Mouse (Mus musculus) lung, embryonic 14.5 days (tissue): Measurements from ENCODE around the gene Eif5a2. TPM values are rescaled to one million over a fixed set of nuclear protein-coding genes. Genes with fewer than 3 reads are reported as not detected.
"Not testable (repeated sequence)": the region's sequence is repeated elsewhere in the genome, so short reads cannot be mapped to it uniquely, and the experiment has no call there.

Experiments used
- ATAC-seq: fragments of 200-750 bp; cut with Nextera tagmentation; 2 replicates; pipeline ENCODE4 v1.8.0; 2017; ENCODE audit warnings: mild to moderate bottlenecking, moderate TSS enrichment, moderate library complexity; ENCODE audit not compliant: insufficient read depth
- DNase-seq: peaks from one replicate; pipeline ENCODE4 v3.0.0-alpha.2; 2015
- H3K27ac ChIP-seq: fragments of 300-500 bp; sonication (generic); 2 replicates; pipeline ENCODE4 v1.5.1; 2014; ENCODE audit warnings: low read depth, mild to moderate bottlenecking, moderate library complexity
- H3K27me3 ChIP-seq: fragments of 300-500 bp; sonication (generic); 2 replicates; pipeline ENCODE4 v1.6.1; 2014; ENCODE audit warnings: low read length, control low read depth; ENCODE audit not compliant: insufficient read depth
- H3K36me3 ChIP-seq: fragments of 300-500 bp; sonication (generic); 2 replicates; pipeline ENCODE4 v1.6.1; 2014; ENCODE audit warnings: control low read depth; ENCODE audit not compliant: insufficient read depth
- H3K4me1 ChIP-seq: fragments of 300-500 bp; sonication (generic); 2 replicates; pipeline ENCODE4 v1.6.1; 2014; ENCODE audit warnings: antibody characterized with exemption, control low read depth; ENCODE audit not compliant: insufficient read depth
- H3K4me2 ChIP-seq: fragments of 300-500 bp; sonication (generic); 2 replicates; pipeline ENCODE4 v1.6.1; 2014; ENCODE audit warnings: mild to moderate bottlenecking
- H3K4me3 ChIP-seq: fragments of 300-500 bp; sonication (generic); 2 replicates; pipeline ENCODE4 v1.5.1; 2014; ENCODE audit warnings: low read depth, low read length
- H3K9ac ChIP-seq: fragments of 300-500 bp; sonication (generic); 2 replicates; pipeline ENCODE4 v1.6.1; 2014
- H3K9me3 ChIP-seq: fragments of 300-500 bp; sonication (generic); 2 replicates; pipeline ENCODE4 v1.6.1; 2016; ENCODE audit warnings: low read depth, low read length, control low read depth
- CTCF ChIP-seq: IDR thresholded peaks from 2 replicates; pipeline ENCODE4 v1.5.1; 2016; ENCODE audit warnings: antibody characterized with exemption, low read depth
- WGBS: fragments of 180-500 bp; shearing (Covaris S2); extraction: QIAGEN DNeasy Blood & Tissue Kit; methylation state at CpG from one replicate; pipeline ENCODE4 v1.1.7; 2014; 5-methylcytosine and 5-hydroxymethylcytosine counted together
- polyA plus RNA-seq: library from polyadenylated mRNA; unstranded; fragments of >200 nt; fragmentation: Nextera tagmentation; extraction: Ambion mirVana; gene quantifications from 2 replicates; pipeline ENCODE4 v1.2.1, GENCODE M21; 2014

Eif5a2 gene
- polyA plus RNA-seq, 1 experiment from 2014 or later: 14.1 TPM

DNA sequence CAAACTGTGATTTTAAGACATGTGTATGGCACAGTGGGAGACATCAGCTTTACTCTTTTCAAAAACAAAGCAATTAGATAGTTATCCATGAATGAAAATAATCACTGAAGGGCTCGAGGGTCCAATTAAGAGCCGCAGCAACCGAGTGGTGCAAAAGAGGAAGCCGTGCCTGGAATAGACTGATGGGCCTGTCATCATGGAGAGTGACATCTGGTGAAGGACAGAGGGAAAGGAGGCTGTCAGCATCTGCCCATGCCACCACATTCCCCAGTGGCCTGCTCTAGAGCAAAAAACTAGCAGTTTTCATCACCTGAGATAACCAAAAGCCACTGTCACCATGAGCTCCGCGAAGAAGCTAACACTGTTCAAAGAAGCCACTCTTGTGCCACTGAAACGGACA, 25.6 kb upstream of the Eif5a2 start:
- no peak for TF ChIP-seq CTCF
- no peak overlapping the region for H3K4me3 ChIP-seq
- H3K27ac ChIP-seq: no peak overlapping the region
- no peaks in the 10 kb centered on the region for H3K4me1 ChIP-seq
- ATAC-seq (no peak), DNase-seq (no peak)
- H3K9me3 ChIP-seq: no peaks in the 10 kb centered on the region
- H3K9ac ChIP-seq: no peak overlapping the region
- WGBS: 75% methylated on average over 7 of the region's 7 CpGs
- no peaks in the 10 kb centered on the region for H3K36me3 ChIP-seq
- no peaks in the 10 kb centered on the region for H3K27me3 ChIP-seq
- no peak overlapping the region for H3K4me2 ChIP-seq

GRCm38 (mm10) chr3:28761225-28761789, 19.8 kb upstream of the Eif5a2 start:
- Histone ChIP-seq H3K4me1 (no peaks in the 10 kb centered on the region), H3K27me3 (no peaks in the 10 kb centered on the region), H3K4me3 (no peak overlapping the region), H3K4me2 (no peak overlapping the region), H3K27ac (no peak overlapping the region), H3K9ac (no peak overlapping the region), H3K9me3 (no peaks in the 10 kb centered on the region), H3K36me3 (no peaks in the 10 kb centered on the region)
- DNase-seq: no peak
- TF ChIP-seq CTCF: no peak
- 80% methylated on average over 8 of the region's 8 CpGs for WGBS
- no peak for ATAC-seq

DNA sequence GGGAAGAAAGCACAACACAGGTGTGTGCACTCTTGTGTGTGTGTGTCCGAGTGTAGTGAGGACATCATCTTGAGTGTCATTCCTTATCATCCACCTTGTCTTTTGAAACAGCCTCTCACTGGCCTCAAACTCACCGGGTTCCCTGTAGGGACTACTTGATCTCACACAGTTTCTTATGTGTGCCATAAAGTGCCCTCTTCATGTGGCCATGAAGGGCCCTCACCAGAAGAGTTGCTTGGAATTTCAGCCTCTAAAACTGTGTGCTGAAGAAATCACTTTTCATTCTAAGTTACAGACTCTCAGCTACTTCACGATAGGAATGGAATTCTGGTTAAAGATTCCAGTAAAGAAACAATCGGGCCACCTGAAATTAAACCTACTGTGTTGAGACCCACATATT, 14.1 kb upstream of the Eif5a2 start:
- no peak overlapping the region for H3K4me3 ChIP-seq
- H3K4me1 ChIP-seq: no peaks in the 10 kb centered on the region
- no peaks in the 10 kb centered on the region for H3K27me3 ChIP-seq
- no peak for TF ChIP-seq CTCF
- DNase-seq (peak; percentile 53), ATAC-seq (no peak; the same call in 1 of the 2 replicates)
- no peaks in the 10 kb centered on the region for H3K9me3 ChIP-seq
- H3K4me2 ChIP-seq: no peak overlapping the region
- no peak overlapping the region for H3K9ac ChIP-seq
- WGBS: 66% methylated on average over 4 of the region's 4 CpGs
- H3K36me3 ChIP-seq: no peaks in the 10 kb centered on the region
- no peak overlapping the region for H3K27ac ChIP-seq

DNA sequence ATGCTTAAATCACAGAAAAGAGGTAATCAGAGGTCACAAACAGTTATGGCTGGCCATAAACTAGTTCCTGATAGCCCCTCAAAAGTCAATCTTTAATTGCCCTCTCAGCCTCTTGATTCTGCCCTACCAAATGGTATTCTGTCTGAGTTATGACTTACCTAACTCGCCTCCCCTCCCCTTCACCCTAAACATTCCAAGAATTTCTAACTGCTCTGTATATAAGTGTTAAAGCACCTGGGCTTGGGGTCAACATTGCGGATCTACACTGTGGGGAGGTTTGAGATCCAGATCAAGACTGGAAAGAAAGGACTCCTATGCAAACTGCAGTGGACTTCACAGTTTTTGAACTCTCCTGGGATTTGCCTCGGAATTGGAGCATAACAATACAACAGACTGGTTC, 12.9 kb upstream of the Eif5a2 start:
- TF ChIP-seq CTCF: no peak
- ATAC-seq: peak; percentile 44; the same call in 1 of the 2 replicates
- no peak for DNase-seq
- 64% methylated on average over 3 of the region's 3 CpGs for WGBS
- no peak overlapping the region for H3K4me3 ChIP-seq
- H3K27ac ChIP-seq: peak overlapping the region; percentile 13
- H3K9me3 ChIP-seq: no peaks in the 10 kb centered on the region
- H3K27me3 ChIP-seq: no peaks in the 10 kb centered on the region
- H3K4me2 ChIP-seq: no peak overlapping the region
- no peak overlapping the region for H3K9ac ChIP-seq
- no peaks in the 10 kb centered on the region for H3K36me3 ChIP-seq
- no peaks in the 10 kb centered on the region for H3K4me1 ChIP-seq

- H3K9me3 ChIP-seq, H3K4me1 ChIP-seq, H3K27me3 ChIP-seq, H3K36me3 ChIP-seq, H3K27ac ChIP-seq, ATAC-seq, H3K9ac ChIP-seq, H3K4me3 ChIP-seq, H3K4me2 ChIP-seq, DNase-seq: not testable (repeated sequence)
- 0 out of 2 replicates have a peak, but pooled peaks have one; percentile 14 for TF ChIP-seq CTCF
- WGBS: 59% methylated on average over 4 of the region's 4 CpGs
Observed at GRCm38 (mm10) chr3:28772919-28773318, 8.2 kb upstream of the Eif5a2 start.

GRCm38 (mm10) chr3:28775361-28775760, 5.7 kb upstream of the Eif5a2 start:
- no peaks in the 10 kb centered on the region for H3K9me3 ChIP-seq
- no peak overlapping the region for H3K9ac ChIP-seq
- no peak for DNase-seq
- no peak; the same call in 1 of the 2 replicates for ATAC-seq
- no peak for TF ChIP-seq CTCF
- 74% methylated on average over 7 of the region's 7 CpGs for WGBS
- no peaks in the 10 kb centered on the region for H3K27me3 ChIP-seq
- H3K4me2 ChIP-seq: peak overlapping the region; percentile 24; the same call in 1 of the 2 replicates
- H3K4me3 ChIP-seq: no peak overlapping the region
- no peaks in the 10 kb centered on the region for H3K36me3 ChIP-seq
- no peak overlapping the region; the same call in 1 of the 2 replicates for H3K27ac ChIP-seq
- no peaks in the 10 kb centered on the region for H3K4me1 ChIP-seq

DNA sequence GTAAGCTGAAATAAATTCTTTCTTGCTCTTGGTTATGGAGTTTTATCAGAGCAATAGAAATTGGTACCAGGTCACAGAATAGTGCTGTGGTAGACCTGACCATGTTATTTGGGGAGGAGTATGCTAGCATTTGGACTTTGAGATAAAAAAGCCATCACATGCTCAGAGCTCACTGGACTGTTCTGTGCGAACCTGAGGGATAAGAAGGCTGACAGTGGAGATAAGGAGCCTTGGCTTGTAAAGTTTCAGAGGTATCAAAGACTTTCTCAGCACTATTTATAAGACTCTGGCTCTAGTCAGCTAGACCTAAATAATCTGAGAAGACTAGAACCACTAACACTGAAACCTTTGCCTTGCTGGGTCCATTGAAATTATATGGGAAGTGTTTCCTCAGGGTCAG, 5.1 kb upstream of the Eif5a2 start:
- H3K27ac ChIP-seq: peak overlapping the region; percentile 10; the same call in 1 of the 2 replicates
- H3K4me2 ChIP-seq: no peak overlapping the region; the same call in 1 of the 2 replicates
- 0 out of 2 replicates have a peak, but pooled peaks cover 3% of the 10 kb centered on the region for H3K4me1 ChIP-seq
- no peaks in the 10 kb centered on the region for H3K36me3 ChIP-seq
- no peak for TF ChIP-seq CTCF
- no peak overlapping the region for H3K4me3 ChIP-seq
- ATAC-seq: no peak; the same call in 1 of the 2 replicates
- DNase-seq: no peak
- H3K9me3 ChIP-seq: 0 out of 2 replicates have a peak, but pooled peaks cover 3% of the 10 kb centered on the region
- no peaks in the 10 kb centered on the region for H3K27me3 ChIP-seq
- H3K9ac ChIP-seq: no peak overlapping the region
- WGBS: 56% methylated on average over 1 of the region's 1 CpGs
